27 mouse cellular contexts compared by ENCODE assay signal in genomic region chr14:114656636-114657035, GRCm38 (mm10).
DNase-seq lines count a peak whose midpoint lies in the region; ATAC-seq and TF ChIP-seq lines count a peak whose summit lies in the region.
"Had no signal": no experiment of that assay in that cellular context is flagged by ENCODE, and none has a peak within 500 bp of the region (broad histone marks: within the 10 kb centered on the region; RNA-seq: fewer than 3 reads in every experiment).

No protein-coding gene starts in this region.

- no peaks in the 10 kb centered on the region for H3K4me1 ChIP-seq in embryonic facial prominence, embryonic 14.5 days (ENCODE audit: control insufficient read depth, insufficient read depth, low read length)
- no peaks in the 10 kb centered on the region for H3K4me1 ChIP-seq in embryonic facial prominence, embryonic 10.5 days
- H3K4me1 ChIP-seq in kidney, embryonic 15.5 days, result no peaks in the 10 kb centered on the region
- H3K4me1 ChIP-seq: embryonic facial prominence, embryonic 15.5 days; forebrain, embryonic 12.5 days; hindbrain, embryonic 10.5 days; hindbrain, embryonic 15.5 days; limb, embryonic 13.5 days; neural tube, embryonic 13.5 days had no signal

- whole genome bisulfite sequencing in embryonic facial prominence, embryonic 14.5 days, result 70% methylated on average over 1 of the region's 1 CpGs
- 84% methylated on average over 1 of the region's 1 CpGs for WGBS in embryonic facial prominence, embryonic 10.5 days
- WGBS in kidney, embryonic 15.5 days, result 52% methylated on average over 1 of the region's 1 CpGs

- H3K4me2 ChIP-seq in embryonic facial prominence, embryonic 14.5 days (ENCODE audit: low read depth, low read length), result no peak overlapping the region
- H3K4me2 ChIP-seq in kidney, embryonic 15.5 days, result no peak overlapping the region
- H3K4me2 ChIP-seq: embryonic facial prominence, embryonic 15.5 days; forebrain, embryonic 12.5 days; hindbrain, embryonic 15.5 days; limb, embryonic 13.5 days; lung, embryonic 14.5 days; midbrain, embryonic 11.5 days; neural tube, embryonic 13.5 days had no signal

- no peak overlapping the region for H3K4me3 ChIP-seq in embryonic facial prominence, embryonic 14.5 days (ENCODE audit: low read depth, low read length)
- no peak overlapping the region for H3K4me3 ChIP-seq in embryonic facial prominence, embryonic 10.5 days
- no peak overlapping the region for H3K4me3 ChIP-seq in kidney, embryonic 15.5 days (replicated peaks)
- H3K4me3 ChIP-seq: embryonic facial prominence, embryonic 15.5 days; forebrain, embryonic 12.5 days; hindbrain, embryonic 10.5 days; hindbrain, embryonic 15.5 days; limb, embryonic 13.5 days; neural tube, embryonic 13.5 days had no signal

- no peaks in the 10 kb centered on the region for H3K27me3 ChIP-seq in embryonic facial prominence, embryonic 14.5 days (replicated peaks; ENCODE audit: control insufficient read depth, insufficient read depth, low read length)
- H3K27me3 ChIP-seq in embryonic facial prominence, embryonic 10.5 days (replicated peaks; ENCODE audit: low read depth, poor library complexity, severe bottlenecking), result no peaks in the 10 kb centered on the region
- H3K27me3 ChIP-seq in kidney, embryonic 15.5 days, result no peaks in the 10 kb centered on the region
- H3K27me3 ChIP-seq: CH12.LX; embryonic facial prominence, embryonic 15.5 days; forebrain, embryonic 12.5 days; hindbrain, embryonic 15.5 days; limb, embryonic 13.5 days; neural tube, embryonic 13.5 days had no signal

- ATAC-seq in embryonic facial prominence, embryonic 14.5 days (ENCODE audit: low read depth), result no peak
- ATAC-seq in kidney, embryonic 15.5 days (replicated peaks; ENCODE audit: low FRiP score), result peak; percentile 58; the same call in 1 of the 2 replicates
- ATAC-seq in megakaryocyte progenitor cell, adult 5-6 weeks (replicated peaks; ENCODE audit: poor library complexity), result no peak
- ATAC-seq: activated CD4-positive, CD25-positive, alpha-beta regulatory T cell, adult 4 months; forebrain, postnatal 0 days; inflammation-experienced regulatory T-cells, adult 6 months had no signal

- no peak for TF ChIP-seq POLR2A in brain, embryonic 14.5 days (IDR thresholded peaks at IDR 0.05; ENCODE audit: borderline replicate concordance, extremely low read depth, insufficient read depth, insufficient read length, poor library complexity, severe bottlenecking)

- no peak for TF ChIP-seq CTCF in brain, embryonic 14.5 days (IDR thresholded peaks at IDR 0.05; ENCODE audit: borderline replicate concordance, extremely low read depth, insufficient read depth, insufficient read length)

- no peak overlapping the region for H3K9ac ChIP-seq in embryonic facial prominence, embryonic 14.5 days (ENCODE audit: low read depth, low read length)
- no peak overlapping the region for H3K9ac ChIP-seq in kidney, embryonic 15.5 days
- H3K9ac ChIP-seq: embryonic facial prominence, embryonic 15.5 days; forebrain, embryonic 12.5 days; forebrain, postnatal 0 days; hindbrain, embryonic 15.5 days; limb, embryonic 13.5 days; liver, embryonic 14.5 days; lung, embryonic 14.5 days; neural tube, embryonic 13.5 days had no signal

- H3K36me3 ChIP-seq in embryonic facial prominence, embryonic 14.5 days (ENCODE audit: control insufficient read depth, insufficient read depth, low read length), result no peaks in the 10 kb centered on the region
- no peaks in the 10 kb centered on the region for H3K36me3 ChIP-seq in embryonic facial prominence, embryonic 10.5 days (replicated peaks)
- H3K36me3 ChIP-seq in kidney, embryonic 15.5 days, result no peaks in the 10 kb centered on the region
- H3K36me3 ChIP-seq: embryonic facial prominence, embryonic 15.5 days; forebrain, embryonic 12.5 days; hindbrain, embryonic 10.5 days; hindbrain, embryonic 15.5 days; limb, embryonic 13.5 days; neural tube, embryonic 13.5 days had no signal

- H3K27ac ChIP-seq in embryonic facial prominence, embryonic 14.5 days (replicated peaks; ENCODE audit: low read depth, low read length), result no peak overlapping the region
- no peak overlapping the region for H3K27ac ChIP-seq in embryonic facial prominence, embryonic 10.5 days (replicated peaks)
- H3K27ac ChIP-seq in kidney, embryonic 15.5 days, result no peak overlapping the region
- H3K27ac ChIP-seq: embryonic facial prominence, embryonic 15.5 days; forebrain, embryonic 12.5 days; hindbrain, embryonic 10.5 days; hindbrain, embryonic 15.5 days; limb, embryonic 13.5 days; liver, embryonic 14.5 days; neural tube, embryonic 13.5 days had no signal

- no peaks in the 10 kb centered on the region for H3K9me3 ChIP-seq in embryonic facial prominence, embryonic 14.5 days (ENCODE audit: control insufficient read depth, low read length)
- H3K9me3 ChIP-seq in embryonic facial prominence, embryonic 10.5 days, result no peaks in the 10 kb centered on the region
- no peaks in the 10 kb centered on the region for H3K9me3 ChIP-seq in kidney, embryonic 15.5 days (replicated peaks)
- H3K9me3 ChIP-seq: embryonic facial prominence, embryonic 15.5 days; forebrain, embryonic 12.5 days; hindbrain, embryonic 10.5 days; hindbrain, embryonic 15.5 days; limb, embryonic 13.5 days; neural tube, embryonic 13.5 days had no signal

- DNase-seq in embryonic facial prominence, embryonic 14.5 days (ENCODE audit: low spot score), result peak; percentile 11
- no peak for DNase-seq in embryonic facial prominence, embryonic 10.5 days (ENCODE audit: low spot score)
- DNase-seq in brain, embryonic 14.5 days (ENCODE audit: low read depth), result peak; percentile 21
- DNase-seq in kidney, postnatal 36 days, result peak; percentile 32 to 48
- no peak for DNase-seq in adrenal gland, adult (ENCODE audit: inconsistent age in 2 of 2, low spot score in 1 of 2)
- DNase-seq: adrenal gland, postnatal 10 days; cerebellum, adult 11-12 months; cerebellum, adult 9-11 months; embryo, embryonic 11 days; forebrain, postnatal 0 days; heart, postnatal 14 days; lung, embryonic 14.5 days; lung, postnatal 14 days; thymus, postnatal 14 days had no signal

Comparison
In these comparisons a context has a peak if more than half of its experiments do, and no peak if none do; other contexts are left out.
1. DNase-seq: peak in embryonic facial prominence, embryonic 14.5 days (single experiment), brain, embryonic 14.5 days (single experiment) and kidney, postnatal 36 days (2 of 2); none in embryonic facial prominence, embryonic 10.5 days (single experiment) and adrenal gland, adult (0 of 2).